Mouse (Mus musculus) heart, embryonic 12.5 days (tissue): ENCODE results near the gene Rbm18. TPM values are rescaled to one million over a fixed set of nuclear protein-coding genes. Genes with fewer than 3 reads are reported as not detected.
"Not testable (repeated sequence)": the region's sequence is repeated elsewhere in the genome, so short reads cannot be mapped to it uniquely, and the experiment has no call there.

Experiments used
- ATAC-seq: fragments of 200-750 bp; cut with Nextera tagmentation; 2 replicates; pipeline ENCODE4 v1.8.0; 2017; ENCODE audit warnings: moderate TSS enrichment, moderate library complexity; ENCODE audit not compliant: insufficient number of reproducible peaks, low FRiP score
- H3K27ac ChIP-seq: fragments of 300-500 bp; sonication (generic); 2 replicates; pipeline ENCODE4 v1.5.1; 2016; ENCODE audit warnings: mild to moderate bottlenecking, moderate library complexity; ENCODE audit not compliant: poor library complexity, severe bottlenecking
- H3K27me3 ChIP-seq: fragments of 300-500 bp; sonication (generic); replicated peaks from 2 replicates; pipeline ENCODE4 v1.6.1; 2016; ENCODE audit warnings: mild to moderate bottlenecking, moderate library complexity
- H3K36me3 ChIP-seq: fragments of 300-500 bp; sonication (generic); 2 replicates; pipeline ENCODE4 v1.6.1; 2016; ENCODE audit warnings: mild to moderate bottlenecking, moderate library complexity
- H3K4me1 ChIP-seq: fragments of 300-500 bp; sonication (generic); replicated peaks from 2 replicates; pipeline ENCODE4 v1.6.1; 2016; ENCODE audit warnings: mild to moderate bottlenecking
- H3K4me2 ChIP-seq: fragments of 300-500 bp; sonication (generic); 2 replicates; pipeline ENCODE4 v1.6.1; 2016; ENCODE audit warnings: mild to moderate bottlenecking, moderate library complexity
- H3K4me3 ChIP-seq: fragments of 300-500 bp; sonication (generic); 2 replicates; pipeline ENCODE4 v1.5.1; 2016; ENCODE audit warnings: mild to moderate bottlenecking
- H3K9ac ChIP-seq: fragments of 300-500 bp; sonication (generic); 2 replicates; pipeline ENCODE4 v1.6.1; 2016; ENCODE audit warnings: mild to moderate bottlenecking, moderate library complexity
- H3K9me3 ChIP-seq: fragments of 300-500 bp; sonication (generic); replicated peaks from 2 replicates; pipeline ENCODE4 v1.6.1; 2016; ENCODE audit warnings: mild to moderate bottlenecking, moderate library complexity
- WGBS: fragments of 180-500 bp; shearing (Covaris S2); methylation state at CpG from one replicate; pipeline ENCODE4 v1.1.7; 2016; 5-methylcytosine and 5-hydroxymethylcytosine counted together
- polyA plus RNA-seq: library from polyadenylated mRNA; unstranded; fragments of >200 nt; fragmentation: Nextera tagmentation; extraction: Ambion mirVana; gene quantifications from 2 replicates; pipeline ENCODE4 v1.2.1, GENCODE M21; 2016

Rbm18 gene
- polyA plus RNA-seq, 1 experiment from 2014 or later = 56.1 TPM

- no peak overlapping the region for H3K4me2 ChIP-seq
- H3K27me3 ChIP-seq = no peaks in the 10 kb centered on the region
- no peak overlapping the region for H3K4me3 ChIP-seq
- no peaks in the 10 kb centered on the region for H3K4me1 ChIP-seq
- no peak for ATAC-seq
- no peaks in the 10 kb centered on the region for H3K9me3 ChIP-seq
- peaks cover 60% of the 10 kb centered on the region for H3K36me3 ChIP-seq
- H3K27ac ChIP-seq = no peak overlapping the region
- 74% methylated on average over 1 of the region's 1 CpGs for WGBS
- no peak overlapping the region for H3K9ac ChIP-seq
These were observed 20.9 kb upstream of the Rbm18 start for GRCm38 (mm10) chr2:36157461-36157860.

GRCm38 (mm10) chr2:36152401-36152800 is 15.8 kb upstream of the Rbm18 start:
- WGBS = 93% methylated on average over 4 of the region's 4 CpGs
- H3K27me3 ChIP-seq, H3K4me2 ChIP-seq, H3K9me3 ChIP-seq, H3K27ac ChIP-seq, ATAC-seq, H3K9ac ChIP-seq, H3K4me3 ChIP-seq: not testable (repeated sequence)
- H3K4me1 ChIP-seq = peaks cover 15% of the 10 kb centered on the region
- H3K36me3 ChIP-seq = peaks cover 38% of the 10 kb centered on the region

DNA sequence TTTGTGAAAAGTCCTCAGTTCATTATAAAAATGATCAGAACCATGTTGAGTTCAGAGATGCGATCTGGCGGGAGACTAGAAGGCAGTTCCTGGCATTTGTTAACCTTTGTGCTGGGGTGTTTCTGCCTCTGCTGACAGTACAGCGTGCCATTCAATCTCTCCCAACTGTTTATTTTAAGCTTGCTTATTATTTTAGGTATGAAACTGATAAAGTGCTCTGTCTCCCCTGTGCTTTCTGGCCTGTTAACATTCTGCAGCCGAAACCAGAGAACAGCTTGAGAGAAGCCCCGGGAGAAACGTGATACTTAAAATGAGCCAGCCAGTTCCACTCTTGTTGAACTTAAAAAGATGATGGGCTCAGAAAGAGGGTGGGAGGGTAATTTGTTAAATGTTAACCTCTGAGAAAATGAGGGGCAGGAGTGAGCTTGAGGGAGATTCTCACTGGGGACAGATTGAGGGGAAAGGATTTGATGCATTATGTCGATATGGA is 12.3 kb upstream of the Rbm18 start:
- Histone ChIP-seq H3K4me1 (peaks cover 15% of the 10 kb centered on the region), H3K27me3 (no peaks in the 10 kb centered on the region), H3K9ac (no peak overlapping the region), H3K4me3 (no peak overlapping the region), H3K36me3 (peaks cover 12% of the 10 kb centered on the region), H3K27ac (peak overlapping the region; percentile 57; the same call in 1 of the 2 replicates), H3K9me3 (no peaks in the 10 kb centered on the region), H3K4me2 (no peak overlapping the region)
- no peak for ATAC-seq
- WGBS = 51% methylated on average over 7 of the region's 7 CpGs

GRCm38 (mm10) chr2:36139096-36139495 is 2.5 kb upstream of the Rbm18 start:
- Histone ChIP-seq H3K9ac (no peak overlapping the region), H3K9me3 (no peaks in the 10 kb centered on the region), H3K4me1 (peaks cover 23% of the 10 kb centered on the region), H3K27ac (peak overlapping the region; percentile 56; the same call in 1 of the 2 replicates), H3K36me3 (peaks cover 33% of the 10 kb centered on the region), H3K4me3 (no peak overlapping the region), H3K27me3 (no peaks in the 10 kb centered on the region), H3K4me2 (peak overlapping the region; percentile 11; the same call in 1 of the 2 replicates)
- 27% methylated on average over 2 of the region's 2 CpGs for WGBS
- no peak for ATAC-seq

- H3K36me3 ChIP-seq = peaks cover 36% of the 10 kb centered on the region
- no peaks in the 10 kb centered on the region for H3K9me3 ChIP-seq
- WGBS = under 1% methylated on average over 4 of the region's 4 CpGs
- H3K4me3 ChIP-seq = peak overlapping the region; percentile 74
- H3K9ac ChIP-seq = peak overlapping the region; percentile 79
- ATAC-seq = no peak
- H3K4me2 ChIP-seq = peak overlapping the region; percentile 75
- peak overlapping the region; percentile 87 for H3K27ac ChIP-seq
- H3K4me1 ChIP-seq = peaks cover 23% of the 10 kb centered on the region
- no peaks in the 10 kb centered on the region for H3K27me3 ChIP-seq
These were observed 686 bp downstream of the Rbm18 start for GRCm38 (mm10) chr2:36135887-36136286.

GRCm38 (mm10) chr2:36129051-36129450 is 7.5 kb downstream of the Rbm18 start:
- H3K36me3 ChIP-seq = peaks cover 76% of the 10 kb centered on the region

DNA sequence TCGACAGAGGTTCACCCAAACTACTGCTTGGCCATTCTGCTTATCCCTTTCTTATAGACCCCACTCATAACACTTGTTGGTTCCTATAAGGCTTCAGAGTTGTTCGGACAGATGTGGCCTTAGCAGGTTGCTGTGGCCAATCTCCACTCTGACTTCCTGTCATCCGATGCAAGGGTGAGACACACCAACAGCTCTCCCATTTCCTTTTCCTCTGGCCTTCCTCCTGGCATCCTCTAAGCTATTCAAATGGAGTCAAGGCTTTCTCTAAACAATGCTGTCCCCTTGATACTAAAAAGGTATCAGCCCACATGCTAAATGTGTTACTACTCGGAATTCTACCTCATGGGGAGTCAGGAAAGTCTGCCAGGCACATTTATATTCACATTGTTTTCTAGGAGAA is 8.6 kb downstream of the Rbm18 start:
- 62% methylated on average over 4 of the region's 4 CpGs for WGBS
- no peak overlapping the region for H3K9ac ChIP-seq

More at GRCm38 (mm10) chr2:36129051-36129450, 7.5 kb downstream of the Rbm18 start:
- no peak overlapping the region for H3K9ac ChIP-seq
- no peaks in the 10 kb centered on the region for H3K9me3 ChIP-seq
- 64% methylated on average over 3 of the region's 3 CpGs for WGBS
- no peaks in the 10 kb centered on the region for H3K27me3 ChIP-seq
- H3K27ac ChIP-seq = no peak overlapping the region
- no peak overlapping the region for H3K4me2 ChIP-seq
- no peak overlapping the region for H3K4me3 ChIP-seq
- peaks cover 13% of the 10 kb centered on the region; the same call in 1 of the 2 replicates for H3K4me1 ChIP-seq
- no peak for ATAC-seq

GRCm38 (mm10) chr2:36126795-36127429 is 9.7 kb downstream of the Rbm18 start:
- no peak for ATAC-seq
- no peak overlapping the region for H3K9ac ChIP-seq
- no peaks in the 10 kb centered on the region for H3K9me3 ChIP-seq
- H3K36me3 ChIP-seq = peaks cover 76% of the 10 kb centered on the region
- H3K4me2 ChIP-seq = no peak overlapping the region
- peaks cover 13% of the 10 kb centered on the region; the same call in 1 of the 2 replicates for H3K4me1 ChIP-seq
- H3K4me3 ChIP-seq = no peak overlapping the region
- no peaks in the 10 kb centered on the region for H3K27me3 ChIP-seq
- no peak overlapping the region for H3K27ac ChIP-seq
- 91% methylated on average over 9 of the region's 9 CpGs for WGBS

More for the DNA sequence above, 8.6 kb downstream of the Rbm18 start:
- no peak overlapping the region for H3K27ac ChIP-seq
- peaks cover 75% of the 10 kb centered on the region for H3K36me3 ChIP-seq
- no peaks in the 10 kb centered on the region for H3K27me3 ChIP-seq
- H3K4me1 ChIP-seq = peaks cover 13% of the 10 kb centered on the region; the same call in 1 of the 2 replicates
- no peak overlapping the region for H3K4me2 ChIP-seq
- H3K9me3 ChIP-seq = no peaks in the 10 kb centered on the region
- no peak overlapping the region for H3K4me3 ChIP-seq
- ATAC-seq = no peak

GRCm38 (mm10) chr2:36112632-36113031 is 23.9 kb downstream of the Rbm18 start:
- Histone ChIP-seq H3K27ac (no peak overlapping the region), H3K9me3 (no peaks in the 10 kb centered on the region), H3K36me3 (peaks cover 19% of the 10 kb centered on the region), H3K27me3 (peaks cover 50% of the 10 kb centered on the region), H3K4me3 (no peak overlapping the region), H3K9ac (no peak overlapping the region), H3K4me1 (no peaks in the 10 kb centered on the region), H3K4me2 (no peak overlapping the region)
- no peak for ATAC-seq
- 67% methylated on average over 3 of the region's 3 CpGs for WGBS

GRCm38 (mm10) chr2:36108615-36109014 is 28.0 kb downstream of the Rbm18 start:
- H3K9me3 ChIP-seq = no peaks in the 10 kb centered on the region
- peaks cover 22% of the 10 kb centered on the region for H3K4me1 ChIP-seq
- H3K27me3 ChIP-seq = peaks cover 89% of the 10 kb centered on the region
- 12% methylated on average over 7 of the region's 7 CpGs for WGBS
- H3K9ac ChIP-seq = no peak overlapping the region
- H3K4me3 ChIP-seq = no peak overlapping the region
- no peaks in the 10 kb centered on the region for H3K36me3 ChIP-seq
- H3K27ac ChIP-seq = no peak overlapping the region
- ATAC-seq = no peak
- H3K4me2 ChIP-seq = no peak overlapping the region

DNA sequence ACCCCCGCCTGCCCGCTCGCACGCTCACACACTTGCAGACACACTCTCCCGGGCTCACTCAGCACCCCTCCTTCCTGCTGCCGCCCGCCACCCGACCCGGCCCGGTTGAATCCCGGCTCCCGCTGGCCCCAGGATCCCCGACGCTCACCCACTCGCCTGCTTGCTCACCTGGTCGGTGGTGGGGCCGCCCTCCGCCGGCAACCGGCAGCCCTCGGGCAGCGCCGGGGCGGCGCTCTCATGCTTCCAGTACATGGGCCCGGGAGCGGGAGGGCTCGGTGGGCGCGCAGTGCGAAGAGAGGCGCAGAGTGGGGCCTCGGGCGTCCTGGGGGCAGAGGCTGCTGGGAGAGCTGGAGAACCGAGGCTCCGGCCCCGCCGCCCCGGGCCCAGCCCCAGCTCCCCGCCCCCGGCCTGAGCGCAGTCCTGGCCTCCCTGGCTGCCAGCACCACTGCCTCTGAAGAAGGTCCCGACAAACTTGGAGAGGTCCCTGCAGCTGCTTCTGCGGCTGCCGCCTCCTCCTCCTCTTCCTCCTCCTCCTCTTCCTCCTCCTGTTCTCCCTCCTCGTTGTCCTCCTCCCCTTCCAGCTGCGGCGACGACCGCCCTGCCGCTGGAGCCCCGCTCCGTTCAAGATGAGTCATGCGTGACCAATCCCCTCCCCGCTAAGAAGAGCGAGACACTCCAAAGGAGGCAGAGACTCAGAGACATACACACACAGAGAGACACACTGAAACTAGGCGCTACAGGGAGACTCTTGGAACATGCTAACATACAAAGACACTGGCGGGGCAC is 31.4 kb downstream of the Rbm18 start, which contains the start of gene Lhx6:
Gene Lhx6 (minus strand): TSS at position 453 of the 786 bp plus-strand sequence.
- WGBS = 1% methylated on average over 58 of the region's 58 CpGs
- Histone ChIP-seq H3K27me3 (peaks cover 99% of the 10 kb centered on the region), H3K36me3 (no peaks in the 10 kb centered on the region), H3K27ac (no peak within 1 kb of the TSS), H3K9me3 (no peaks in the 10 kb centered on the region), H3K4me3 (peak within 1 kb of the TSS; percentile 59), H3K4me1 (peaks cover 36% of the 10 kb centered on the region), H3K4me2 (peak within 1 kb of the TSS; percentile 95), H3K9ac (peak within 1 kb of the TSS; percentile 56)
- ATAC-seq = no peak
